Mouse (Mus musculus): ENCODE data around the gene Rps6ka5. TPM values are rescaled to one million over a fixed set of nuclear protein-coding genes. Genes with fewer than 3 reads are reported as not detected.
A peak's percentile ranks its signal among the peaks of the same experiment; 100 is the strongest.

Rps6ka5 gene
- polyA plus RNA-seq, 1 experiment from 2014 or later = 1.4 TPM

DNA sequence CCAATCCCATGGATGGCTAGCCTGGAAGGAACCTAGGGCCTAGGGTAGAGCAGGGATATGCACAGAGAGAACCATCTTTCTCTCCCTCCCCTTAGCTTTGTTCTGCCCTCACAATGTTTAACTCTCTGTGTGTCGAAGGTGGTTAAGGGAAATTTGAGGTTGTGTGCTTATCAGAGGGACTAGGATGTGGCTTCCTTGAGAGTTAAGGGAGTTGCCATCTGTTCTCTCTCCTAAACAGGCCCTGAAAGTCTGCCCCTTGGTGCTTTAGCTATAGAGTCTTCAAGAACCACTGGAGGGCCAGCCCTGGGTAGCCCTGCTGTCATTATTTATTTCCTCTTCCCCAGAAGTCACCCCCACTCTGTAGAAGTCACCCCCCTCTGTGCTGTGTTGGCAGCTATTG, 26.2 kb upstream of the Rps6ka5 start:
- Histone ChIP-seq H3K4me3 (replicated peaks) (no peak overlapping the region), H3K36me3 (no peaks in the 10 kb centered on the region), H3K9ac (no peak overlapping the region), H3K4me1 (replicated peaks) (no peaks in the 10 kb centered on the region), H3K4me2 (no peak overlapping the region), H3K27ac (no peak overlapping the region), H3K9me3 (replicated peaks) (no peaks in the 10 kb centered on the region), H3K27me3 (no peaks in the 10 kb centered on the region)
- no peak for ATAC-seq (ENCODE audit: low read depth)
- DNase-seq = no peak
- 12% methylated on average over 1 of the region's 1 CpGs for WGBS (ENCODE audit: insufficient replicate concordance)

DNA sequence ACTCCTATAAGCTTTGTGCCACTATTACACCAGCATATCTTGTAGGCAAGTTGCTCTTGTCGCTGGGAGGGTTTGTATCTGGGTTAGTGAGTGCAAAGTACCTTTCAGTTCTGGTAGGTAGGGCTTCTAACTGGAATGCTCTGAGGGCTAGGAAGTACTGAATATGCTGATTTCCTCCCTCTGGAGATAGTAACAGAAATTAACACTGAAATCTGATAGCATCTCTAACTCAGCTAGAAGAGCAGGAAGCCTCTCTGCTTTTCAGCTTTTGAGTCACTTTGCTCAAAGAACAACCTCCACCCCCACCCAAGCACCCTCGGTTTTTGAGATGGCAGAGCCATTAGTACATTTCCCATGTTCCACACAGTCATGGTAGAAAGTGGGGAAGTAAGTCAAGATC, 15.7 kb upstream of the Rps6ka5 start:
- Histone ChIP-seq H3K9ac (no peak overlapping the region), H3K4me2 (no peak overlapping the region), H3K4me1 (replicated peaks) (no peaks in the 10 kb centered on the region), H3K27ac (no peak overlapping the region), H3K4me3 (replicated peaks) (no peak overlapping the region), H3K36me3 (no peaks in the 10 kb centered on the region), H3K9me3 (replicated peaks) (no peaks in the 10 kb centered on the region), H3K27me3 (no peaks in the 10 kb centered on the region)
- WGBS (ENCODE audit: insufficient replicate concordance) = 41% methylated on average over 2 of the region's 2 CpGs
- DNase-seq (no peak), ATAC-seq (ENCODE audit: low read depth) (no peak)

- H3K27me3 ChIP-seq = no peaks in the 10 kb centered on the region
- no peaks in the 10 kb centered on the region for H3K9me3 ChIP-seq (replicated peaks)
- no peaks in the 10 kb centered on the region for H3K36me3 ChIP-seq
- H3K4me2 ChIP-seq = no peak overlapping the region
- ATAC-seq (ENCODE audit: low read depth) (no peak), DNase-seq (no peak)
- WGBS (ENCODE audit: insufficient replicate concordance) = 70% methylated on average over 5 of the region's 5 CpGs
- no peak overlapping the region for H3K9ac ChIP-seq
- no peak overlapping the region for H3K4me3 ChIP-seq (replicated peaks)
- no peaks in the 10 kb centered on the region for H3K4me1 ChIP-seq (replicated peaks)
- H3K27ac ChIP-seq = no peak overlapping the region
Measured at GRCm38 (mm10) chr12:100740313-100740712, 13.5 kb upstream of the Rps6ka5 start.

GRCm38 (mm10) chr12:100739011-100739570, 12.3 kb upstream of the Rps6ka5 start:
- Histone ChIP-seq H3K4me3 (replicated peaks) (no peak overlapping the region), H3K9ac (no peak overlapping the region), H3K4me1 (replicated peaks) (no peaks in the 10 kb centered on the region), H3K27me3 (no peaks in the 10 kb centered on the region), H3K4me2 (no peak overlapping the region), H3K36me3 (no peaks in the 10 kb centered on the region), H3K27ac (no peak overlapping the region), H3K9me3 (replicated peaks) (no peaks in the 10 kb centered on the region)
- ATAC-seq (ENCODE audit: low read depth) = no peak
- DNase-seq = no peak
- WGBS (ENCODE audit: insufficient replicate concordance) = 72% methylated on average over 4 of the region's 4 CpGs

- no peak overlapping the region for H3K4me3 ChIP-seq (replicated peaks)
- ATAC-seq (ENCODE audit: low read depth) = no peak
Measured at GRCm38 (mm10) chr12:100738498-100738897, 11.7 kb upstream of the Rps6ka5 start.

DNA sequence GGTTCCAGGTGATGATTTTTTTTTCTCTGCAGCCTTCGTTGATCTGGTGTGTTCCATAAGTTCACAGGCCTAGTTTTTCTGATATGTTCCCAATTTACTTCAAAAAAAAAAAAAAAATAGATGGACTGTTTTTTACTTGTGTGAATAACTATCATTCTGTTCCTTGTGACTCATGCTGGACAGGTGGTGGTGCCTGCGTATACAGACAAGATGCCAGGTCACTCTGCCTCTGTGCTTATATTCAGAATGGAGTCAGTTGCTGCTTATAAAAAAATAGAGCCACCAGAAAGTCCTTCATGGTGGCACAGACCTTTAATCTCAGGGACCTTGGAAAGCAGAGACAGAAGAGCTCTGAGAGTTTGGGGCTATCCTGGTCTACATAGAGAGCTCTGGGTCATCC, 8.8 kb upstream of the Rps6ka5 start:
- no peak overlapping the region for H3K27ac ChIP-seq
- H3K4me3 ChIP-seq (replicated peaks) = no peak overlapping the region
- no peaks in the 10 kb centered on the region for H3K27me3 ChIP-seq
- H3K9me3 ChIP-seq (replicated peaks) = no peaks in the 10 kb centered on the region
- H3K9ac ChIP-seq = no peak overlapping the region
- H3K36me3 ChIP-seq = no peaks in the 10 kb centered on the region
- DNase-seq (no peak), ATAC-seq (ENCODE audit: low read depth) (no peak)
- 70% methylated on average over 2 of the region's 2 CpGs for whole genome bisulfite sequencing (ENCODE audit: insufficient replicate concordance)
- no peaks in the 10 kb centered on the region for H3K4me1 ChIP-seq (replicated peaks)
- H3K4me2 ChIP-seq = no peak overlapping the region

More at GRCm38 (mm10) chr12:100738498-100738897, 11.7 kb upstream of the Rps6ka5 start:
- Histone ChIP-seq H3K27me3 (no peaks in the 10 kb centered on the region), H3K4me1 (replicated peaks) (no peaks in the 10 kb centered on the region), H3K9me3 (replicated peaks) (no peaks in the 10 kb centered on the region), H3K4me2 (no peak overlapping the region), H3K27ac (no peak overlapping the region), H3K9ac (no peak overlapping the region), H3K36me3 (no peaks in the 10 kb centered on the region)
- WGBS (ENCODE audit: insufficient replicate concordance) = 57% methylated on average over 3 of the region's 3 CpGs
- no peak for DNase-seq

GRCm38 (mm10) chr12:100735156-100735555, 8.4 kb upstream of the Rps6ka5 start:
- DNase-seq = no peak
- H3K36me3 ChIP-seq = no peaks in the 10 kb centered on the region
- no peak overlapping the region for H3K4me2 ChIP-seq
- no peak for ATAC-seq (ENCODE audit: low read depth)
- no peak overlapping the region for H3K27ac ChIP-seq
- H3K27me3 ChIP-seq = no peaks in the 10 kb centered on the region
- no peaks in the 10 kb centered on the region for H3K9me3 ChIP-seq (replicated peaks)
- H3K4me3 ChIP-seq (replicated peaks) = no peak overlapping the region
- H3K4me1 ChIP-seq (replicated peaks) = no peaks in the 10 kb centered on the region
- WGBS (ENCODE audit: insufficient replicate concordance) = 64% methylated on average over 5 of the region's 5 CpGs
- no peak overlapping the region for H3K9ac ChIP-seq

DNA sequence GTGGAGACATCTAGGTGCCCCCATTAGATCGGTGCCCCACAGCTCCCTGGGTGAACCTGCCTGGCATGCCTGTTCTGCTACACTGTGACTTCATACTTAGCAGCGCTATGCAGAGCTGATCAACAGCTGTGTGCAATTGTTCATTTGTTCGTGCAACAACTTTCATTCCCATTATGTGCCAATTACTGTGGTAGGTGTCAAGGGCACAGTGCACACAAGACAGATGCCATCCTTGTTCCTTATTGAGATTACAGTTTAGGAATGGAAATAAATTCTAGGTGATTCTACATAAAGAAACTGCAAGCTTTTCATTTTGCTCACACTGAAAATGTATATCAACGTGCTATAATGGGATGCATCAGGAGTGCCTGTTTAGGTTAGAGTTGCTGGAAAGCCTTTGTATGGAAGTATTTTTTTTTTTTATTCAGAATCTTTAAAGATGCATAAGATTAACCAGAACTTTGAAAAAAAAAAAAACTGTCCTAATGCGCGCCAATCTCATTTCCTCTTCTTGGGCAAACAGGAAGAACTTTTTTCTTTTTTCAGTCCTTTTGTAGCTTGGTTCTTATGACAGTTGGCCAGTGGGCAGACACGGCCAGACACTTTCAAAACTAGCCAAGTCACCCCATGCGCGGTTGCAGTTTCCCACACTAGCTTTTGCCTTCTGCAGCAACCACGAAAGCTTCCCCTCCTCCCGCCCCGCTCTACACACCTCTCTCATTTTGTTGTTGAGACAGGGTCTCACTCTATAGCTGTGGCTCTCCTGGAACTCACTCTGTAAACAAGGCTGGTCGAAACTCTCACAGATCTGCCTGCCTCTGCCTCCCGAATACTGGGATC, 2.1 kb upstream of the Rps6ka5 start:
- DNase-seq (no peak), ATAC-seq (ENCODE audit: low read depth) (no peak)
- no peaks in the 10 kb centered on the region for H3K27me3 ChIP-seq
- H3K9ac ChIP-seq = 0 out of 2 replicates have a peak overlapping the region, but pooled peaks have one; percentile 29
- 23% methylated on average over 14 of the region's 14 CpGs for WGBS (ENCODE audit: insufficient replicate concordance)
- peak overlapping the region; percentile 29 for H3K27ac ChIP-seq
- H3K36me3 ChIP-seq = no peaks in the 10 kb centered on the region
- H3K4me2 ChIP-seq = peak overlapping the region; percentile 51
- H3K4me3 ChIP-seq (replicated peaks) = no peak overlapping the region
- peaks cover 18% of the 10 kb centered on the region for H3K4me1 ChIP-seq (replicated peaks)
- H3K9me3 ChIP-seq (replicated peaks) = no peaks in the 10 kb centered on the region

- no peak for DNase-seq
- no peak for ATAC-seq (ENCODE audit: low read depth)
- WGBS (ENCODE audit: insufficient replicate concordance) = 69% methylated on average over 7 of the region's 7 CpGs
- H3K4me1 ChIP-seq (replicated peaks) = peaks cover 28% of the 10 kb centered on the region
- no peak overlapping the region for H3K4me3 ChIP-seq (replicated peaks)
- no peaks in the 10 kb centered on the region for H3K36me3 ChIP-seq
- no peak overlapping the region for H3K27ac ChIP-seq
- H3K4me2 ChIP-seq = no peak overlapping the region
- no peak overlapping the region for H3K9ac ChIP-seq
- no peaks in the 10 kb centered on the region for H3K27me3 ChIP-seq
- H3K9me3 ChIP-seq (replicated peaks) = no peaks in the 10 kb centered on the region
Measured at GRCm38 (mm10) chr12:100727891-100728290, 1.1 kb upstream of the Rps6ka5 start.

GRCm38 (mm10) chr12:100725458-100725786, 1.4 kb downstream of the Rps6ka5 start:
- no peak for DNase-seq
- no peaks in the 10 kb centered on the region for H3K36me3 ChIP-seq
- H3K9ac ChIP-seq = peak overlapping the region; percentile 39; the same call in 1 of the 2 replicates
- H3K27me3 ChIP-seq = no peaks in the 10 kb centered on the region
- H3K4me3 ChIP-seq (replicated peaks) = peak overlapping the region; percentile 82
- H3K27ac ChIP-seq = no peak overlapping the region; the same call in 1 of the 2 replicates
- no peaks in the 10 kb centered on the region for H3K9me3 ChIP-seq (replicated peaks)
- peak overlapping the region; percentile 93 for H3K4me2 ChIP-seq
- ATAC-seq (ENCODE audit: low read depth) = no peak
- WGBS (ENCODE audit: insufficient replicate concordance) = 5% methylated on average over 17 of the region's 17 CpGs
- peaks cover 31% of the 10 kb centered on the region for H3K4me1 ChIP-seq (replicated peaks)

DNA sequence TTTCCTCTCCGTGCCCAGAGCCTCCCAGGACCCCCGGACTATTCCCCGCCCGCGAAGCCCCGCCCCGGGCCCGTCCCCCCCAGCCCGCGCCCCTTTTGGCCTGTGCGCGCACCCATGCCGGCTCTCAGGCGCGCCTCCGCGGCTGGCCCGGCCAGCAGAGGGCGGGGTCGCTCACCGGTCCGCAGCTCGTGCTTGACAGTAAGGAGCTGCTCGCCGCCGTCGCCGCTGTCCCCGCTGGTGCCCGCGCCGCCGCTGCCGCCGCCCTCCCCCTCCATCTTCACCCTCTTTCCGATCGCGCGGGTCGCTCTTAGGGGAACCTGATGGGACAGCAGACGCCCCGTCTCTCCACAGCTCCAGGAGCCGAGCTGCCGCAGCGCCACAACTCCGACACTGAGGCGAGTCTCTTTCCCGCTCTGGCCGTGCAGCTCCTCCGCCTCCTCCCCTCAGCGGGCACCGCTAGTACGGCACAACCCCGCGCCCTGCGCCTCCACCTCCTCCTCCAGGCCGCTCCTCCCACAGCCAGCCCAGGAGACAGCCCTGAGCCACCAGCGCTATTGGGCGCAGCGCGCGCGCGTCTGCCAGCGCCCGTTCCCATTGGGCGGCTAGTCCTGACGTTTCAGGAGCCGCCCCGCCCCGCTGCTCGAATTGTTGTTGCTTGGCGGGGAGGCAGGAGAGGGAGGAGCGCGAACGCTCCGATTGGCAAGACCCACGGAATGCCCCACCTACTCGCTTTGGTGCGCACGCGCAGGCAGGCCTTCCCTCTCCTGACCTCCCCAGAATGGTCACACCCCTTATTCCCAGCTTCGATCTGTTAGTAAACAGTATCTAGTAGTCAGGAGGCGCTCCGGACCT, 2.0 kb downstream of the Rps6ka5 start:
- Histone ChIP-seq H3K4me1 (replicated peaks) (peaks cover 31% of the 10 kb centered on the region), H3K36me3 (no peaks in the 10 kb centered on the region), H3K4me3 (replicated peaks) (peak overlapping the region; percentile 82), H3K27ac (peak overlapping the region; percentile 98), H3K9ac (peak overlapping the region; percentile 85), H3K9me3 (replicated peaks) (no peaks in the 10 kb centered on the region), H3K4me2 (peak overlapping the region; percentile 93), H3K27me3 (no peaks in the 10 kb centered on the region)
- WGBS (ENCODE audit: insufficient replicate concordance) = under 1% methylated on average over 82 of the region's 85 CpGs
- ATAC-seq (ENCODE audit: low read depth) = peak; percentile 99
- DNase-seq = peak; percentile 99
